Mouse (Mus musculus): ENCODE measurements around the gene Ccdc152. TPM values are rescaled to one million over a fixed set of nuclear protein-coding genes. Genes with fewer than 3 reads are reported as not detected.

Ccdc152 gene
- total and polyA plus RNA-seq, 3 experiments = 0.39 TPM; not detected in 2

GRCm38 (mm10) chr15:3233837-3234551 lies 69.3 kb downstream of the Ccdc152 start:
- Histone ChIP-seq H3K27ac (no peak overlapping the region), H3K9ac (ENCODE audit: low read depth, low read length) (no peak overlapping the region), H3K27me3 (ENCODE audit: control insufficient read depth, insufficient read depth, low read length) (no peaks in the 10 kb centered on the region), H3K4me3 (no peak overlapping the region), H3K36me3 (ENCODE audit: control insufficient read depth, insufficient read depth, low read length) (peaks cover 2% of the 10 kb centered on the region; the same call in 1 of the 2 replicates), H3K79me2 (replicated peaks; ENCODE audit: control insufficient read depth, insufficient read depth, low read length) (no peaks in the 10 kb centered on the region), H3K4me1 (ENCODE audit: control insufficient read depth, insufficient read depth, low read length) (peaks cover 3% of the 10 kb centered on the region)
- 83% methylated on average over 3 of the region's 3 CpGs for WGBS
- intact Hi-C loops (cut with DNase I) = loop anchor here (2.0 kb wide), 1 partner anchor 17 kb away; no protein-coding TSS in a partner anchor
- no peak for TF ChIP-seq EP300 (IDR thresholded peaks at IDR 0.05; ENCODE audit: insufficient read depth, low read depth, low read length)
- TF ChIP-seq CTCF (IDR thresholded peaks at IDR 0.05) = no peak
- no peak for TF ChIP-seq POLR2A (IDR thresholded peaks at IDR 0.05; ENCODE audit: insufficient read depth, low read depth, low read length)
- peak in 1 of 2 experiments; percentile 42 for DNase-seq

GRCm38 (mm10) chr15:3232168-3232835 lies 71.0 kb downstream of the Ccdc152 start:
- intact Hi-C loops (cut with DNase I) = loop anchor here (2.0 kb wide), 1 partner anchor 18 kb away; no protein-coding TSS in a partner anchor
- H3K9ac ChIP-seq (ENCODE audit: low read depth, low read length) = no peak overlapping the region; the same call in 1 of the 2 replicates
- WGBS = 41% methylated on average over 9 of the region's 9 CpGs
- peak in 1 of 2 experiments; percentile 39 for DNase-seq
- H3K36me3 ChIP-seq (ENCODE audit: control insufficient read depth, insufficient read depth, low read length) = peaks cover 8% of the 10 kb centered on the region
- H3K4me3 ChIP-seq = no peak overlapping the region
- no peaks in the 10 kb centered on the region for H3K79me2 ChIP-seq (replicated peaks; ENCODE audit: control insufficient read depth, insufficient read depth, low read length)
- peaks cover 9% of the 10 kb centered on the region for H3K4me1 ChIP-seq (ENCODE audit: control insufficient read depth, insufficient read depth, low read length)
- no peaks in the 10 kb centered on the region for H3K27me3 ChIP-seq (ENCODE audit: control insufficient read depth, insufficient read depth, low read length)
- peak overlapping the region; percentile 21 for H3K27ac ChIP-seq
- TF ChIP-seq POLR2A (IDR thresholded peaks at IDR 0.05; ENCODE audit: insufficient read depth, low read depth, low read length) = no peak
- TF ChIP-seq CTCF (IDR thresholded peaks at IDR 0.05) = no peak
- TF ChIP-seq EP300 (IDR thresholded peaks at IDR 0.05; ENCODE audit: insufficient read depth, low read depth, low read length) = no peak

- no peak overlapping the region for H3K9ac ChIP-seq (ENCODE audit: low read depth, low read length)
- no peak overlapping the region for H3K4me3 ChIP-seq
- intact Hi-C loops (cut with DNase I) = no loop called here
- no peak overlapping the region for H3K27ac ChIP-seq
- peaks cover 12% of the 10 kb centered on the region for H3K36me3 ChIP-seq (ENCODE audit: control insufficient read depth, insufficient read depth, low read length)
- H3K79me2 ChIP-seq (replicated peaks; ENCODE audit: control insufficient read depth, insufficient read depth, low read length) = no peaks in the 10 kb centered on the region
- H3K27me3 ChIP-seq (ENCODE audit: control insufficient read depth, insufficient read depth, low read length) = no peaks in the 10 kb centered on the region
- WGBS = 95% methylated on average over 4 of the region's 4 CpGs
- DNase-seq = no peak
- peaks cover 9% of the 10 kb centered on the region for H3K4me1 ChIP-seq (ENCODE audit: control insufficient read depth, insufficient read depth, low read length)
- TF ChIP-seq EP300 (IDR thresholded peaks at IDR 0.05; ENCODE audit: insufficient read depth, low read depth, low read length) (no peak), POLR2A (IDR thresholded peaks at IDR 0.05; ENCODE audit: insufficient read depth, low read depth, low read length) (no peak), CTCF (IDR thresholded peaks at IDR 0.05) (no peak)
These were observed 72.3 kb downstream of the Ccdc152 start for GRCm38 (mm10) chr15:3231004-3231403.

Other genes starting within 250 kb of the Ccdc152 start
- gene Selenop, start 35.0 kb downstream of the Ccdc152 start, total RNA-seq (2021) = 100 to 1,000 TPM; 319 to 351 TPM
- gene Selenop, start 35.0 kb downstream of the Ccdc152 start, polyA plus RNA-seq (2012; rRNA removed) = 166 and 233 TPM in 2 replicates